Mouse (Mus musculus) lung, postnatal 0 days (tissue): ENCODE data around the gene Themis. TPM values are rescaled to one million over a fixed set of nuclear protein-coding genes. Genes with fewer than 3 reads are reported as not detected.

Source experiments
- ATAC-seq: fragments of 200-750 bp; cut with Nextera tagmentation; 2 replicates; pipeline ENCODE4 v1.8.0; 2017; ENCODE audit warnings: moderate library complexity
- DNase-seq: peaks from one replicate; pipeline ENCODE4 v3.0.0-alpha.2; 2016; ENCODE audit warnings: low spot score
- H3K27ac ChIP-seq: fragments of 300-500 bp; sonication (generic); 2 replicates; pipeline ENCODE4 v1.5.1; 2014; ENCODE audit warnings: antibody characterized with exemption, mild to moderate bottlenecking, low read length, mixed read lengths
- H3K27me3 ChIP-seq: fragments of 300-500 bp; sonication (generic); replicated peaks from 2 replicates; pipeline ENCODE4 v1.6.1; 2014; ENCODE audit warnings: low read length, mixed read lengths; ENCODE audit not compliant: insufficient read depth
- H3K36me3 ChIP-seq: fragments of 300-500 bp; sonication (generic); 2 replicates; pipeline ENCODE4 v1.6.1; 2014; ENCODE audit warnings: low read length, mixed read lengths; ENCODE audit not compliant: insufficient read depth
- H3K4me1 ChIP-seq: fragments of 300-500 bp; sonication (generic); 2 replicates; pipeline ENCODE4 v1.6.1; 2014; ENCODE audit warnings: antibody characterized with exemption, low read depth, low read length, mixed read lengths; ENCODE audit not compliant: insufficient read depth
- H3K4me2 ChIP-seq: fragments of 300-500 bp; sonication (generic); replicated peaks from 2 replicates; pipeline ENCODE4 v1.6.1; 2014; ENCODE audit warnings: low read depth, mild to moderate bottlenecking, low read length, moderate library complexity, mixed read lengths
- H3K4me3 ChIP-seq: fragments of 300-500 bp; sonication (generic); 2 replicates; pipeline ENCODE4 v1.5.1; 2014; ENCODE audit warnings: low read depth, low read length
- H3K9ac ChIP-seq: fragments of 300-500 bp; sonication (generic); replicated peaks from 2 replicates; pipeline ENCODE4 v1.6.1; 2014; ENCODE audit warnings: low read depth, mild to moderate bottlenecking
- H3K9me3 ChIP-seq: fragments of 300-500 bp; sonication (generic); 2 replicates; pipeline ENCODE4 v1.6.1; 2016; ENCODE audit warnings: low read length, mixed read lengths
- CTCF ChIP-seq: IDR thresholded peaks from 2 replicates; pipeline ENCODE4 v1.5.1; 2016; ENCODE audit warnings: antibody characterized with exemption, mild to moderate bottlenecking
- EP300 ChIP-seq: IDR thresholded peaks from 2 replicates; pipeline ENCODE4 v1.6.1; 2016; ENCODE audit warnings: antibody characterized with exemption, mild to moderate bottlenecking, control low read depth
- WGBS: fragments of 180-500 bp; shearing (Covaris S2); extraction: QIAGEN DNeasy Blood & Tissue Kit; methylation state at CpG from one replicate; pipeline ENCODE4 v1.1.7; 2014; 5-methylcytosine and 5-hydroxymethylcytosine counted together
- polyA plus RNA-seq: library from polyadenylated mRNA; unstranded; fragments of >200 nt; fragmentation: Nextera tagmentation; extraction: Ambion mirVana; gene quantifications from 2 replicates; pipeline ENCODE4 v1.2.1, GENCODE M21; 2015

Gene Themis
- 0.05 TPM in 1 of 2 replicates, not detected in the other for polyA plus RNA-seq

DNA sequence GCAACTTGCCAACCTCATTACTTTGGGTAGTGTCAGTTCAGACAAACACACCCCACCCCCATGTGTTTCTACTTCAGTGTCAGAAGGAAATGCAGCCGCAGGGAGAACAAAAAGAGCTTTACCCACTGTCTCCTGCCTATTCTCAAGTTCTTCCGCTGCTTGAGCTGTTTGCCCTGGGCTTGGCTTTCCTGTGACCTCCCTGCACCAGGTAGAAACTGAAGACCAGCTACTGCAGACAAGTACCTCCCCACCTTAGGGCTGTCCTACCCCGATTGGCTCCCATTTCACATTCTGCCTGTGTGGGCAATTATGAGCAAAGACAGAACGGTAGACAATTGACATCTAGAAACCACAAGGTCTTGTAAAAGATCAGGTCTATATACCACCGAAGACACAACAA lies at the start of gene Themis:
Gene Themis, plus strand, starts transcription at position 100 of the 400 bp plus-strand sequence.
- Histone ChIP-seq H3K27ac (no peak within 1 kb of the TSS), H3K4me2 (no peak within 1 kb of the TSS), H3K36me3 (no peaks in the 10 kb centered on the region), H3K27me3 (no peaks in the 10 kb centered on the region), H3K4me3 (no peak within 1 kb of the TSS), H3K4me1 (no peaks in the 10 kb centered on the region), H3K9ac (no peak within 1 kb of the TSS), H3K9me3 (no peaks in the 10 kb centered on the region)
- WGBS: 46% methylated on average over 5 of the region's 5 CpGs
- DNase-seq: no peak
- no peak for ATAC-seq
- TF ChIP-seq EP300 (no peak), CTCF (no peak)

DNA sequence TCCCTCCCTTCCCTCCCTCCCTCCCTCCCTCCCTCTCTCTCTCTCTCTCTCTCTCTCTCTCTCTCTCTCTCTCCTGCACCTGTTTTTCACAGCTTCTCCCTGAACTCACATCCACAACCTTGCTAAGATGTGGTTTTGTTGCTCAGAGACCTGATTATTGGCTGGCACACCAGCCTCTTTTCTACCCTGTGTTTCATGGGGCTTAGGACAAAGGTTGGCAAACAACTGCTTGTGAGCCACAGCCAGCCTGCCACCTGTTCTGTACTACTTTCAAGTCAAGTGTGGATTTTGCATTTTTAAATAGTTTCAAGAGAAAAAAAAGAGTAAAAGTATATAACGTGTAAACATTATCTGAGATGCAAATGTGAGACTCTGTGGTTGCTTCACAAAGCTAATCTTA lies 48.7 kb upstream of the Themis start:
- H3K9ac ChIP-seq: no peak overlapping the region
- ATAC-seq (no peak), DNase-seq (no peak)
- H3K36me3 ChIP-seq: no peaks in the 10 kb centered on the region
- no peak overlapping the region for H3K4me3 ChIP-seq
- no peaks in the 10 kb centered on the region for H3K27me3 ChIP-seq
- H3K4me2 ChIP-seq: no peak overlapping the region
- no peaks in the 10 kb centered on the region for H3K4me1 ChIP-seq
- TF ChIP-seq EP300 (no peak), CTCF (no peak)
- no peaks in the 10 kb centered on the region for H3K9me3 ChIP-seq
- H3K27ac ChIP-seq: no peak overlapping the region
- 86% methylated on average over 1 of the region's 1 CpGs for WGBS

DNA sequence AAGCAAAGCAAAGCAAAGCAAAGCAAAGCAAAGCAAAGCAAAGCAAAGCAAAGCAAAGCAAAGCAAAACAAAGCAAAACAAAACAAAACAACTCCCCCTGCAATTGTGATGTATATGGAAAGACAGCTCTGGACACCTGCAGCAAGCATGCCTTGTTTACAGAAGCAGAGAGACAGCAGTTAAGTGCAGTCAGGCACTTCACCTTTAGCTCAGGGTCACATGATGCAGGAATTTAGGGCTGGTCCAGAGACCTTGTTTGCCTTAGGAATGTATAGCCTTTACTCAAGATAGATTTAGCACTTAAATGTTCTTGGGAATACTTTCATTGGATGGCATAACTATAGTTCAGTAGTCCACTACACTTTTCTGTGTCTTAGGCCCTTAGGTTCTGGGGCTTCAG lies 32.1 kb upstream of the Themis start:
- Histone ChIP-seq H3K4me3 (no peak overlapping the region), H3K4me1 (no peaks in the 10 kb centered on the region), H3K9me3 (no peaks in the 10 kb centered on the region), H3K36me3 (no peaks in the 10 kb centered on the region), H3K9ac (no peak overlapping the region), H3K27ac (no peak overlapping the region), H3K27me3 (no peaks in the 10 kb centered on the region), H3K4me2 (no peak overlapping the region)
- TF ChIP-seq EP300 (no peak), CTCF (no peak)
- ATAC-seq (no peak), DNase-seq (no peak)

DNA sequence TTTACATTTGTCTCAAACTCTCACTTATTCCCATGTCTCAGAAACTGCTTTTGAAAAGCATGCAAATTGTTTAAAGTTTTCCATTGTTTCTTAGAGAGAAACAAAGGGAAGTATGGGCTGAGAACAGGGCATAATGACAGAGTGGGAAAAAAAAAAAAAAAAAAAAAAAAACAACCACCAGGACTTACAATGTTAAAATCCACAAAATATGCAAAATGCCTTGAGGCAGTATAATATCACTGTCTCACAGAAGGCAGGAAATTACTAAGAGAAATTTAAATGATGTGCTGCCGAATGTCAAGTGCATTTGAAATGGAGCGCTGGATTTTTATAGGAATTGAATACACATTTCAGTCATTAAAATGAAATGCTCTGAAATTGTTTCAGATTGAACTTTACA lies 26.3 kb upstream of the Themis start:
- Histone ChIP-seq H3K27me3 (no peaks in the 10 kb centered on the region), H3K4me2 (no peak overlapping the region), H3K4me1 (no peaks in the 10 kb centered on the region), H3K9me3 (no peaks in the 10 kb centered on the region), H3K36me3 (no peaks in the 10 kb centered on the region), H3K9ac (no peak overlapping the region), H3K27ac (no peak overlapping the region), H3K4me3 (no peak overlapping the region)
- WGBS: 96% methylated on average over 2 of the region's 2 CpGs
- DNase-seq (no peak), ATAC-seq (no peak)
- TF ChIP-seq CTCF: no peak

DNA sequence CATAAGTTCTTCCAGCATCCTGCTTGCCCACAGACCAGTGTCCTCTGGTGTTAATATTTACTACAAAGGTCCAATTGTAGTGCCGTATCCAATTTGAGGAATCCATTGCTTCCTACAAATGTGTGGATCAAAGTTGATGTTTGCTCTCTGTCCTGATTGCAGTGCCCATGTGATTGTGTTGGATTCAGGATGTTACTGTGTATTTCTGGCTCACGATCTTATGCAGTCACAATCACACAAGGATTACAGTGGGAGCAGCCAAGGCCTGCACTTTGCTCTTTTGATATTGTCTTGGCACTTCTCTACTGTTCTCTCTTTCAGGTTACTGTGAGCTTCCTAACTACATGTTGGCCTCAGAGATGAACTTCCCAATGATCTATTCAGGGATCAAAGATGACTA lies 20.3 kb upstream of the Themis start:
- DNase-seq (no peak), ATAC-seq (no peak)
- WGBS: 95% methylated on average over 2 of the region's 2 CpGs
- no peak overlapping the region for H3K9ac ChIP-seq
- H3K4me2 ChIP-seq: no peak overlapping the region
- H3K27me3 ChIP-seq: no peaks in the 10 kb centered on the region
- no peak overlapping the region for H3K27ac ChIP-seq
- TF ChIP-seq CTCF (no peak), EP300 (no peak)
- no peak overlapping the region for H3K4me3 ChIP-seq
- no peaks in the 10 kb centered on the region for H3K36me3 ChIP-seq
- H3K9me3 ChIP-seq: no peaks in the 10 kb centered on the region
- no peaks in the 10 kb centered on the region for H3K4me1 ChIP-seq

DNA sequence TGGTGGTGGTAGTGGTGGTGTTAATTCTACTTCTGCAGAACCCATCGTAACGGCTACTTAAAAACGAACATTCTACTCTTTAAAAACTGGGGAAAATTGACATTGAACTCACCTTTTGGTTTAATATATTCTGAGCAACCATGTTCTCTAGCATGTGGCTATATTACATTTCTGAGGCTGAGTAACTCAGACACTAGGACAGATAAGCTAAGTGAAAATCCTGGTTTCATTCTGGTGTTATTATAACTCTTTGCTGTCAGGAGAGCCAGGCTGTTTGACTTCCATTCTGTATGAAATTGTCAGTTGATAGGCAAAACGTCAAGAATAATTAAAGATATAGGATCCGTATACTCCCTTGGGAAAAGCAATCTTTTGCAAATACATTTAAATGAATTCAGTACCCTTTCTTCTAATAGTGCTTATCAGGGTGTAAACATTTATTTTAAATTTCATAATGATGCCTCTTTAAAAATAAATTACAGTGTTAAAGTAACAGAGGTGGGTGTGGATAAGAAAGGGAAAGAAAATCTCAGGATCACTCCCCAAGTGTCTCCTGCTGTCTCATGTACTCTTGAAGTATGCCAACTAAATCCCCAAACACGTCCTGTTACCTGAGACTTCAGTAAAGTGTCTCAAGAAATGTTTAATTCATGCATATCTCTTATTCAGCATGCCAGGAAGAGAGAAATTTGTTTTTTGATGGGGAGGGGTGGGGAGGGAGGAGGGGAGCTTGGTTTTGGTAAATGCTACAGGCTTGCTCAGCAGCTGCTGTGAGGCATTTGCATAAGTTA lies 18.9 kb upstream of the Themis start:
- Histone ChIP-seq H3K27ac (no peak overlapping the region), H3K9me3 (no peaks in the 10 kb centered on the region), H3K27me3 (no peaks in the 10 kb centered on the region), H3K36me3 (no peaks in the 10 kb centered on the region), H3K4me2 (no peak overlapping the region), H3K4me3 (no peak overlapping the region), H3K9ac (no peak overlapping the region), H3K4me1 (no peaks in the 10 kb centered on the region)
- DNase-seq: no peak
- TF ChIP-seq EP300 (no peak), CTCF (no peak)
- WGBS: 65% methylated on average over 6 of the region's 6 CpGs
- ATAC-seq: no peak

DNA sequence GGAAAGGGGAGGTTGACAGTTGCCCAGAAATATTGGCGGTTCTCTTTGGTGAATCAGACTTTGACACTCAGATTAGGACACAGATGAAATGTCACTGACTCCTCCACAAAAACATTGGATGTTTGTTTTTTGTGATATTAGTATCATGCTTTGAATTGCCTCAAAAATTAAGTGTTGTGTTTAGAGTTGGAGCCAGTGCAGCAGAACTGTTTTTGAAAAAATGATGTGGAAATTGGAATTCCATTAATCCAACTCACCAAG lies 18.3 kb upstream of the Themis start:
- Histone ChIP-seq H3K27me3 (no peaks in the 10 kb centered on the region), H3K4me1 (no peaks in the 10 kb centered on the region), H3K4me3 (no peak overlapping the region), H3K9ac (no peak overlapping the region), H3K4me2 (no peak overlapping the region), H3K27ac (no peak overlapping the region), H3K36me3 (no peaks in the 10 kb centered on the region), H3K9me3 (no peaks in the 10 kb centered on the region)
- peak; percentile 33 for DNase-seq
- TF ChIP-seq EP300 (no peak), CTCF (no peak)
- peak; percentile 47 for ATAC-seq
- 19% methylated on average over 1 of the region's 1 CpGs for WGBS
